Mouse (Mus musculus) limb, embryonic 15.5 days (tissue): ENCODE results near the gene Ccdc181. TPM values are rescaled to one million over a fixed set of nuclear protein-coding genes. Genes with fewer than 3 reads are reported as not detected.

Source experiments
- polyA plus RNA-seq: library from polyadenylated mRNA; unstranded; fragments of >200 nt; fragmentation: Nextera tagmentation; extraction: Ambion mirVana; gene quantifications from 2 replicates; pipeline ENCODE4 v1.2.1, GENCODE M21; 2015

Gene Ccdc181
- polyA plus RNA-seq, 1 experiment from 2014 or later, result 6.4 TPM

Other genes starting within 250 kb of the Ccdc181 start
- 0.25 and 0.26 TPM in 2 replicates for gene Sele, start 227.4 kb upstream of the Ccdc181 start, polyA plus RNA-seq
- 0.74 and 1.0 TPM in 2 replicates for gene Sell, start 213.6 kb upstream of the Ccdc181 start, polyA plus RNA-seq
- gene Selp, start 160.3 kb upstream of the Ccdc181 start, polyA plus RNA-seq, result 0.36 and 0.57 TPM in 2 replicates
- 0.24 and 0.36 TPM in 2 replicates for gene F5, start 123.7 kb upstream of the Ccdc181 start, polyA plus RNA-seq
- 11.6 and 11.9 TPM in 2 replicates for gene Slc19a2, start 26.5 kb upstream of the Ccdc181 start, polyA plus RNA-seq
- gene Nme7, start 28.5 kb downstream of the Ccdc181 start, polyA plus RNA-seq, result 30.3 and 31.4 TPM in 2 replicates
- 45.5 and 46.2 TPM in 2 replicates for gene Blzf1, start 31.9 kb downstream of the Ccdc181 start, polyA plus RNA-seq
- gene Atp1b1, start 182.8 kb downstream of the Ccdc181 start, polyA plus RNA-seq, result 23.6 and 26.4 TPM in 2 replicates